In the genomic region with DNA sequence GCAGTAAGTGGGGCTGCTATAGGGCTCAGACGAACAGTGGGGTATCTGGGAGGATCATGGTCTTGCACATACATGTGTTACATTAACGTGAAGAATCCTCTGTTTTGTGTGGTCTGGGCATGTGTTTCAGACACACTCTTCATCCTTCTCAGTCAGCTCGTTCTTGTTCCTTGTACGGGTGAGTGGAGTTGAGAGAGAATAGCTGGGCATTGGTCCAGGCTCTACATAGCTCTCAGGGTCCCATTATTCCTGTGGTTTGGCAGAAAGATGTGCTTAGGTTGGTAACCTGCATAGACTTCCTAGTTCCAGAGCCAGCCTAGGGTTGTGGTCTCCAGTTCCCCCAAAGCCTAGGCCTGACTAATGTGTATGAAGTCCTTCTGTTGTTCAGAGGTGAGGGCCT, we compare ENCODE assay signal across 11 mouse cellular contexts. TPM values are rescaled to one million over a fixed set of nuclear protein-coding genes. Genes with fewer than 3 reads are reported as not detected.
DNase-seq lines count a peak whose midpoint lies in the region; ATAC-seq and TF ChIP-seq lines count a peak whose summit lies in the region.
"Had no signal": no experiment of that assay in that cellular context is flagged by ENCODE, and none has a peak within 500 bp of the region (broad histone marks: within the 10 kb centered on the region; RNA-seq: fewer than 3 reads in every experiment).

No protein-coding gene starts in this region.

- no peak overlapping the region for H3K4me2 ChIP-seq in embryonic facial prominence, embryonic 14.5 days (ENCODE audit: low read depth, low read length)
- H3K4me2 ChIP-seq in hindbrain, embryonic 13.5 days, result peak overlapping the region; percentile 17
- peak overlapping the region; percentile 19; the same call in 1 of the 2 replicates for H3K4me2 ChIP-seq in midbrain, embryonic 16.5 days (ENCODE audit: low read length)

- DNase-seq in lung, postnatal 14 days, result peak; percentile 5
- DNase-seq in lung, adult 2 months, result no peak
- DNase-seq in embryonic facial prominence, embryonic 14.5 days (ENCODE audit: low spot score), result peak; percentile 62
- no peak for DNase-seq in ovary, postnatal 36 days (ENCODE audit: low spot score)
- no peak for DNase-seq in T-cell, adult 2 months (ENCODE audit: low spot score)

- TF ChIP-seq POLR2A in lung, adult 2 months (IDR thresholded peaks at IDR 0.05; ENCODE audit: borderline replicate concordance, extremely low read depth, low read depth, low read length), result no peak

- no peak overlapping the region; the same call in 1 of the 2 replicates for H3K27ac ChIP-seq in embryonic facial prominence, embryonic 14.5 days (replicated peaks; ENCODE audit: low read depth, low read length)
- H3K27ac ChIP-seq in hindbrain, embryonic 13.5 days, result peak overlapping the region; percentile 55
- peak overlapping the region; percentile 61 for H3K27ac ChIP-seq in midbrain, embryonic 16.5 days (ENCODE audit: low read length)
- H3K27ac ChIP-seq: liver, embryonic 14.5 days had no signal

- 0 out of 2 replicates have a peak overlapping the region, but pooled peaks have one; percentile 7 for H3K9ac ChIP-seq in embryonic facial prominence, embryonic 14.5 days (ENCODE audit: low read depth, low read length)
- no peak overlapping the region; the same call in 1 of the 2 replicates for H3K9ac ChIP-seq in hindbrain, embryonic 13.5 days
- peak overlapping the region; percentile 43; the same call in 1 of the 2 replicates for H3K9ac ChIP-seq in midbrain, embryonic 16.5 days (ENCODE audit: low read depth, low read length)
- H3K9ac ChIP-seq: liver, embryonic 14.5 days had no signal

- H3K4me1 ChIP-seq in lung, adult 2 months (ENCODE audit: control insufficient read depth, insufficient read depth, low read length), result no peaks in the 10 kb centered on the region
- H3K4me1 ChIP-seq in embryonic facial prominence, embryonic 14.5 days (ENCODE audit: control insufficient read depth, insufficient read depth, low read length), result peaks cover 18% of the 10 kb centered on the region
- peaks cover 32% of the 10 kb centered on the region for H3K4me1 ChIP-seq in hindbrain, embryonic 13.5 days (replicated peaks)
- H3K4me1 ChIP-seq in midbrain, embryonic 16.5 days (ENCODE audit: control insufficient read depth, insufficient read depth, low read length), result peaks cover 8% of the 10 kb centered on the region

- no peaks in the 10 kb centered on the region for H3K36me3 ChIP-seq in embryonic facial prominence, embryonic 14.5 days (ENCODE audit: control insufficient read depth, insufficient read depth, low read length)
- H3K36me3 ChIP-seq in hindbrain, embryonic 13.5 days, result no peaks in the 10 kb centered on the region
- H3K36me3 ChIP-seq in midbrain, embryonic 16.5 days (ENCODE audit: control insufficient read depth, insufficient read depth, low read length), result no peaks in the 10 kb centered on the region

- 55% methylated on average over 4 of the region's 4 CpGs for WGBS in lung, adult 2 months
- WGBS in embryonic facial prominence, embryonic 14.5 days, result 38% methylated on average over 4 of the region's 4 CpGs
- WGBS in hindbrain, embryonic 13.5 days, result 54% methylated on average over 4 of the region's 4 CpGs
- WGBS in midbrain, embryonic 16.5 days, result 44% methylated on average over 4 of the region's 4 CpGs

- peak; percentile 63 for ATAC-seq in embryonic facial prominence, embryonic 14.5 days (ENCODE audit: low read depth)
- no peak for ATAC-seq in hindbrain, embryonic 13.5 days (ENCODE audit: low FRiP score)
- 0 out of 2 replicates have a peak, but pooled peaks have one; percentile 12 for ATAC-seq in midbrain, embryonic 16.5 days
- ATAC-seq in erythroid progenitor cell, adult 5-6 weeks (replicated peaks; ENCODE audit: low FRiP score, poor library complexity, severe bottlenecking), result no peak

- H3K27me3 ChIP-seq in embryonic facial prominence, embryonic 14.5 days (replicated peaks; ENCODE audit: control insufficient read depth, insufficient read depth, low read length), result no peaks in the 10 kb centered on the region
- peaks cover 3% of the 10 kb centered on the region; the same call in 1 of the 2 replicates for H3K27me3 ChIP-seq in hindbrain, embryonic 13.5 days
- no peaks in the 10 kb centered on the region for H3K27me3 ChIP-seq in midbrain, embryonic 16.5 days (ENCODE audit: control insufficient read depth, insufficient read depth, low read depth, low read length)

- no peak for TF ChIP-seq CTCF in lung, adult 2 months (IDR thresholded peaks at IDR 0.05; ENCODE audit: insufficient read depth, low read length)

- H3K4me3 ChIP-seq in lung, adult 2 months (replicated peaks; ENCODE audit: extremely low read depth, low read depth, low read length), result no peak overlapping the region
- no peak overlapping the region for H3K4me3 ChIP-seq in embryonic facial prominence, embryonic 14.5 days (ENCODE audit: low read depth, low read length)
- no peak overlapping the region for H3K4me3 ChIP-seq in hindbrain, embryonic 13.5 days
- H3K4me3 ChIP-seq in midbrain, embryonic 16.5 days (ENCODE audit: low read depth, low read length), result no peak overlapping the region
- H3K4me3 ChIP-seq: megakaryocyte, embryonic 14.5 days had no signal

- H3K9me3 ChIP-seq in embryonic facial prominence, embryonic 14.5 days (ENCODE audit: control insufficient read depth, low read length), result no peaks in the 10 kb centered on the region
- no peaks in the 10 kb centered on the region for H3K9me3 ChIP-seq in hindbrain, embryonic 13.5 days
- H3K9me3 ChIP-seq in midbrain, embryonic 16.5 days (replicated peaks; ENCODE audit: control insufficient read depth, low read length, poor library complexity, severe bottlenecking), result no peaks in the 10 kb centered on the region
- H3K9me3 ChIP-seq: megakaryocyte, embryonic 14.5 days had no signal

RNA-seq across cellular contexts. Expression of a gene that starts 46.1 kb away (rescaled TPM):
- 64.9 and 107 TPM in 2 replicates for polyA plus RNA-seq in lung, adult 2 months (2012; rRNA removed)
- 14.6 and 14.7 TPM in 2 replicates for polyA plus RNA-seq in embryonic facial prominence, embryonic 14.5 days (2014; fragmentation: Nextera tagmentation; extraction: Ambion mirVana)
- 18.7 and 20.7 TPM in 2 replicates for polyA plus RNA-seq in hindbrain, embryonic 13.5 days (2015; fragmentation: Nextera tagmentation; extraction: Ambion mirVana)
- polyA plus RNA-seq in midbrain, embryonic 16.5 days (2015; fragmentation: Nextera tagmentation; extraction: Ambion mirVana), result 12.3 and 16.3 TPM in 2 replicates
- 12.6 and 32.4 TPM in 2 replicates for total RNA-seq in erythroid progenitor cell, adult 5-6 weeks (2015; ENCODE audit: low replicate concordance)
- total RNA-seq in erythroid progenitor cell, adult 5-6 weeks (2017; ENCODE audit: low replicate concordance), result 13.6 and 17.1 TPM in 2 replicates

RNA-seq across cellular contexts. Expression of a gene that starts 49.8 kb away (rescaled TPM):
- 0.60 and 0.81 TPM in 2 replicates for polyA plus RNA-seq in lung, adult 2 months (2012; rRNA removed)
- 1.6 and 2.5 TPM in 2 replicates for polyA plus RNA-seq in embryonic facial prominence, embryonic 14.5 days (2014; fragmentation: Nextera tagmentation; extraction: Ambion mirVana)
- 15.5 and 16.1 TPM in 2 replicates for polyA plus RNA-seq in hindbrain, embryonic 13.5 days (2015; fragmentation: Nextera tagmentation; extraction: Ambion mirVana)
- 22.5 and 23.1 TPM in 2 replicates for polyA plus RNA-seq in midbrain, embryonic 16.5 days (2015; fragmentation: Nextera tagmentation; extraction: Ambion mirVana)
- 1.7 and 3.2 TPM in 2 replicates for total RNA-seq in erythroid progenitor cell, adult 5-6 weeks (2015; ENCODE audit: low replicate concordance)
- 0.26 TPM in 1 of 2 replicates, not detected in the other for total RNA-seq in erythroid progenitor cell, adult 5-6 weeks (2017; ENCODE audit: low replicate concordance)
- total RNA-seq: heart, postnatal 10 days had no signal

Comparison
In these comparisons a context has a peak if more than half of its experiments do, and no peak if none do; other contexts are left out.
1. DNase-seq: peak in lung, postnatal 14 days (single experiment) and embryonic facial prominence, embryonic 14.5 days (single experiment); none in lung, adult 2 months (single experiment), ovary, postnatal 36 days (single experiment) and T-cell, adult 2 months (single experiment).
2. ATAC-seq: peak in embryonic facial prominence, embryonic 14.5 days (single experiment) and midbrain, embryonic 16.5 days (single experiment); none in hindbrain, embryonic 13.5 days (single experiment) and erythroid progenitor cell, adult 5-6 weeks (single experiment).